ENCODE assay signal across 12 mouse cellular contexts in the genomic region with DNA sequence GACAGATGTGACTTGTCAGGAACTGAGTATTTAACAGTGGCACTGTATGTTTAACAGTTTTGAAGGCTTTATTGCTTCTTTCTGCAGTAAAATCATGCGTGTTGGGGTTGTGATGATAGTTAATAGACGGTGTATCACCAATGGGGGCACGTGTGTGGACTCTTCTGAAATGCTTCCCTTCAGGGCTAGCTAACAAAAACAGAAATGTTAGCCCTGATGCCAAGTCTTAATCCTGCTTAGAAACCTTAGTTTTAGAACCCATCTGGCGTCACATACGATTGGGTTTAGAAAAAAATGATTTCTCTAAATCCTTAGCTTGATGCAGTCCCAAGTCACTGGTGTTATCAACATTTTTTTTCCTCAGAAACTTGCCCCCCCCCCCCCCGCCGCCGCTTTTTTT.
DNase-seq lines count a peak whose midpoint lies in the region; ATAC-seq and TF ChIP-seq lines count a peak whose summit lies in the region.
"Had no signal": no experiment of that assay in that cellular context is flagged by ENCODE, and none has a peak within 500 bp of the region (broad histone marks: within the 10 kb centered on the region; RNA-seq: fewer than 3 reads in every experiment).

No protein-coding gene starts in this region.

- H3K4me3 ChIP-seq in left cerebral cortex, adult 2 months: peak overlapping the region; percentile 71
- H3K4me3 ChIP-seq in forebrain, embryonic 10.5 days: peak overlapping the region; percentile 10; the same call in 1 of the 2 replicates
- peak overlapping the region; percentile 41 for H3K4me3 ChIP-seq in hindbrain, embryonic 12.5 days
- H3K4me3 ChIP-seq in neural tube, embryonic 12.5 days: peak overlapping the region; percentile 43; the same call in 1 of the 2 replicates
- H3K4me3 ChIP-seq: myocyte had no signal

- no peaks in the 10 kb centered on the region for H3K36me3 ChIP-seq in forebrain, embryonic 10.5 days (replicated peaks)
- no peaks in the 10 kb centered on the region for H3K36me3 ChIP-seq in hindbrain, embryonic 12.5 days
- H3K36me3 ChIP-seq in neural tube, embryonic 12.5 days: no peaks in the 10 kb centered on the region

- no peak for ATAC-seq in hindbrain, embryonic 12.5 days (ENCODE audit: low FRiP score)
- ATAC-seq in neural tube, embryonic 12.5 days (ENCODE audit: low FRiP score, low read depth): no peak

- TF ChIP-seq CTCF in left cerebral cortex, adult 2 months (IDR thresholded peaks at IDR 0.05): no peak

- peak overlapping the region; percentile 32; the same call in 1 of the 2 replicates for H3K9ac ChIP-seq in hindbrain, embryonic 12.5 days
- no peak overlapping the region for H3K9ac ChIP-seq in neural tube, embryonic 12.5 days

- H3K27ac ChIP-seq in left cerebral cortex, adult 2 months: peak overlapping the region; percentile 98
- H3K27ac ChIP-seq in forebrain, embryonic 10.5 days: no peak overlapping the region
- no peak overlapping the region for H3K27ac ChIP-seq in hindbrain, embryonic 12.5 days
- no peak overlapping the region for H3K27ac ChIP-seq in neural tube, embryonic 12.5 days

- 0 out of 2 replicates have a peak, but pooled peaks cover 4% of the 10 kb centered on the region for H3K27me3 ChIP-seq in forebrain, embryonic 10.5 days (ENCODE audit: poor library complexity, severe bottlenecking)
- H3K27me3 ChIP-seq in hindbrain, embryonic 12.5 days: no peaks in the 10 kb centered on the region
- H3K27me3 ChIP-seq in neural tube, embryonic 12.5 days (replicated peaks): no peaks in the 10 kb centered on the region

- WGBS in forebrain, embryonic 10.5 days: 55% methylated on average over 8 of the region's 8 CpGs
- WGBS in hindbrain, embryonic 12.5 days: 42% methylated on average over 8 of the region's 8 CpGs
- 50% methylated on average over 8 of the region's 8 CpGs for WGBS in neural tube, embryonic 12.5 days

- H3K4me1 ChIP-seq in forebrain, embryonic 10.5 days: peaks cover 59% of the 10 kb centered on the region
- H3K4me1 ChIP-seq in hindbrain, embryonic 12.5 days: peaks cover 51% of the 10 kb centered on the region
- peaks cover 46% of the 10 kb centered on the region for H3K4me1 ChIP-seq in neural tube, embryonic 12.5 days

- H3K4me2 ChIP-seq in hindbrain, embryonic 12.5 days (replicated peaks): peak overlapping the region; percentile 64
- H3K4me2 ChIP-seq in neural tube, embryonic 12.5 days (replicated peaks): peak overlapping the region; percentile 65

- intact Hi-C loops in left cerebral cortex, adult 2 months (cut with DNase I): no loop called here
- intact Hi-C loops in left cerebral cortex, postnatal 10 days (cut with DNase I): no loop called here

- DNase-seq in left cerebral cortex, adult 2 months (ENCODE audit: extremely low spot score in 1 of 2, low spot score in 2 of 2): no peak
- no peak for DNase-seq in left cerebral cortex, postnatal 10 days (ENCODE audit: extremely low spot score in 1 of 2, low spot score in 2 of 2)
- DNase-seq in forebrain, embryonic 10.5 days (ENCODE audit: extremely low spot score, low spot score): no peak
- DNase-seq in thymus, postnatal 0 days (ENCODE audit: low spot score): no peak
- no peak for DNase-seq in frontal cortex, postnatal 25 days (ENCODE audit: low spot score in 2 of 2)
- DNase-seq in adrenal gland, adult 18-20 months (ENCODE audit: low spot score in 2 of 2): no peak
- DNase-seq: heart, postnatal 36 days; left cerebral cortex, postnatal 4 days; thymus, adult 18-20 months had no signal

- no peaks in the 10 kb centered on the region for H3K9me3 ChIP-seq in forebrain, embryonic 10.5 days
- H3K9me3 ChIP-seq in hindbrain, embryonic 12.5 days (replicated peaks): no peaks in the 10 kb centered on the region
- no peaks in the 10 kb centered on the region for H3K9me3 ChIP-seq in neural tube, embryonic 12.5 days

Comparison
In these comparisons a context has a peak if more than half of its experiments do, and no peak if none do; other contexts are left out.
1. H3K4me3 ChIP-seq: peak in every context shown above with its lines; median percentile 71 in left cerebral cortex, adult 2 months; 43 in neural tube, embryonic 12.5 days; 41 in hindbrain, embryonic 12.5 days; 10 in forebrain, embryonic 10.5 days.